25 mouse cellular contexts compared by ENCODE assay signal in genomic region chr6:29914136-29914535, GRCm38 (mm10). TPM values are rescaled to one million over a fixed set of nuclear protein-coding genes. Genes with fewer than 3 reads are reported as not detected.
A peak's percentile ranks its signal among the peaks of the same experiment; 100 is the strongest.
DNase-seq lines count a peak whose midpoint lies in the region; ATAC-seq and TF ChIP-seq lines count a peak whose summit lies in the region.
"Had no signal": no experiment of that assay in that cellular context is flagged by ENCODE, and none has a peak within 500 bp of the region (broad histone marks: within the 10 kb centered on the region; RNA-seq: fewer than 3 reads in every experiment).

No protein-coding gene starts in this region.

- H3K27me3 ChIP-seq in heart, embryonic 10.5 days (ENCODE audit: insufficient read depth, poor library complexity, severe bottlenecking): peaks cover 31% of the 10 kb centered on the region
- peaks cover 8% of the 10 kb centered on the region; the same call in 1 of the 2 replicates for H3K27me3 ChIP-seq in lung, postnatal 0 days (replicated peaks; ENCODE audit: insufficient read depth, low read length)
- H3K27me3 ChIP-seq: CH12.LX, Patski had no signal

- peak; percentile 15 for DNase-seq in heart, adult 11 months
- no peak for DNase-seq in heart, embryonic 10.5 days (ENCODE audit: low spot score)
- peak; percentile 59 for DNase-seq in lung, postnatal 0 days (ENCODE audit: low spot score)
- DNase-seq in lung, adult 18-20 months: no peak
- peak; percentile 28 for DNase-seq in NIH3T3 (ENCODE audit: low read depth)
- peak; percentile 79 for DNase-seq in adipocyte (ENCODE audit: low spot score)
- no peak for DNase-seq in adrenal gland, adult (ENCODE audit: inconsistent age in 2 of 2, low spot score in 1 of 2)
- DNase-seq in spleen, postnatal 10 days (ENCODE audit: low spot score in 2 of 2): no peak
- DNase-seq: adrenal gland, adult 2 months; adrenal gland, adult 8-10 months; adrenal gland, postnatal 10 days; adrenal gland, postnatal 14 days; adrenal gland, postnatal 25 days; adrenal gland, postnatal 36 days; B cell, adult 2 months; cerebellum, adult 11 months; cerebellum, adult 11-12 months; cerebellum, adult 18-20 months; cerebellum, adult 2 months; cerebellum, adult 8-10 months had no signal

- H3K36me3 ChIP-seq in heart, embryonic 10.5 days: peaks cover 13% of the 10 kb centered on the region; the same call in 1 of the 2 replicates
- no peaks in the 10 kb centered on the region for H3K36me3 ChIP-seq in lung, postnatal 0 days (ENCODE audit: insufficient read depth, low read length)

- H3K4me2 ChIP-seq in lung, postnatal 0 days (replicated peaks; ENCODE audit: low read depth, low read length): no peak overlapping the region

- TF ChIP-seq EP300 in lung, postnatal 0 days (IDR thresholded peaks at IDR 0.05): no peak

- H3K27ac ChIP-seq in heart, embryonic 10.5 days: no peak overlapping the region
- no peak overlapping the region for H3K27ac ChIP-seq in lung, postnatal 0 days (ENCODE audit: low read length)

- no peak for TF ChIP-seq CTCF in lung, postnatal 0 days (IDR thresholded peaks at IDR 0.05)

- no peak overlapping the region for H3K4me3 ChIP-seq in heart, embryonic 10.5 days
- no peak overlapping the region for H3K4me3 ChIP-seq in lung, postnatal 0 days (ENCODE audit: low read depth, low read length)

- peaks cover 7% of the 10 kb centered on the region; the same call in 1 of the 2 replicates for H3K4me1 ChIP-seq in heart, embryonic 10.5 days
- peaks cover 10% of the 10 kb centered on the region; the same call in 1 of the 2 replicates for H3K4me1 ChIP-seq in lung, postnatal 0 days (ENCODE audit: insufficient read depth, low read depth, low read length)

- no peaks in the 10 kb centered on the region for H3K9me3 ChIP-seq in heart, embryonic 10.5 days
- H3K9me3 ChIP-seq in lung, postnatal 0 days (ENCODE audit: low read length): no peaks in the 10 kb centered on the region
- H3K9me3 ChIP-seq: G1E had no signal

- H3K9ac ChIP-seq in lung, postnatal 0 days (replicated peaks; ENCODE audit: low read depth): no peak overlapping the region

- no peak for ATAC-seq in lung, postnatal 0 days
- ATAC-seq: activated CD4-positive, CD25-positive, alpha-beta regulatory T cell, adult 4 months; CD4-positive, CD25-positive, alpha-beta regulatory T cell, adult 4 months; Patski had no signal

RNA-seq across cellular contexts. Expression of gene Strip2, which starts 2.7 kb away (rescaled TPM):
- 7.3 and 19.5 TPM in 2 replicates for polyA plus RNA-seq in heart, embryonic 10.5 days (2016; fragmentation: Nextera tagmentation; extraction: Ambion mirVana)
- polyA plus RNA-seq in lung, postnatal 0 days (2015; fragmentation: Nextera tagmentation; extraction: Ambion mirVana): 0.47 and 0.60 TPM in 2 replicates
- polyA plus RNA-seq: activated CD4-positive, CD25-positive, alpha-beta regulatory T cell, adult 4 months had no signal

Comparison
In these comparisons a context has a peak if more than half of its experiments do, and no peak if none do; other contexts are left out.
1. DNase-seq: peak in heart, adult 11 months (single experiment), lung, postnatal 0 days (single experiment), NIH3T3 (single experiment) and adipocyte (single experiment); none in heart, embryonic 10.5 days (single experiment), lung, adult 18-20 months (0 of 2), adrenal gland, adult (0 of 2) and spleen, postnatal 10 days (0 of 2).